Mouse (Mus musculus): ENCODE results near the gene Ybx3. TPM values are rescaled to one million over a fixed set of nuclear protein-coding genes. Genes with fewer than 3 reads are reported as not detected.

Ybx3 gene
- total RNA-seq (2014; rRNA removed): 89.3 and 116 TPM in 2 replicates
- polyA plus RNA-seq (2015; fragmentation: Nextera tagmentation; extraction: Ambion mirVana): 36.2 and 37.3 TPM in 2 replicates

DNA sequence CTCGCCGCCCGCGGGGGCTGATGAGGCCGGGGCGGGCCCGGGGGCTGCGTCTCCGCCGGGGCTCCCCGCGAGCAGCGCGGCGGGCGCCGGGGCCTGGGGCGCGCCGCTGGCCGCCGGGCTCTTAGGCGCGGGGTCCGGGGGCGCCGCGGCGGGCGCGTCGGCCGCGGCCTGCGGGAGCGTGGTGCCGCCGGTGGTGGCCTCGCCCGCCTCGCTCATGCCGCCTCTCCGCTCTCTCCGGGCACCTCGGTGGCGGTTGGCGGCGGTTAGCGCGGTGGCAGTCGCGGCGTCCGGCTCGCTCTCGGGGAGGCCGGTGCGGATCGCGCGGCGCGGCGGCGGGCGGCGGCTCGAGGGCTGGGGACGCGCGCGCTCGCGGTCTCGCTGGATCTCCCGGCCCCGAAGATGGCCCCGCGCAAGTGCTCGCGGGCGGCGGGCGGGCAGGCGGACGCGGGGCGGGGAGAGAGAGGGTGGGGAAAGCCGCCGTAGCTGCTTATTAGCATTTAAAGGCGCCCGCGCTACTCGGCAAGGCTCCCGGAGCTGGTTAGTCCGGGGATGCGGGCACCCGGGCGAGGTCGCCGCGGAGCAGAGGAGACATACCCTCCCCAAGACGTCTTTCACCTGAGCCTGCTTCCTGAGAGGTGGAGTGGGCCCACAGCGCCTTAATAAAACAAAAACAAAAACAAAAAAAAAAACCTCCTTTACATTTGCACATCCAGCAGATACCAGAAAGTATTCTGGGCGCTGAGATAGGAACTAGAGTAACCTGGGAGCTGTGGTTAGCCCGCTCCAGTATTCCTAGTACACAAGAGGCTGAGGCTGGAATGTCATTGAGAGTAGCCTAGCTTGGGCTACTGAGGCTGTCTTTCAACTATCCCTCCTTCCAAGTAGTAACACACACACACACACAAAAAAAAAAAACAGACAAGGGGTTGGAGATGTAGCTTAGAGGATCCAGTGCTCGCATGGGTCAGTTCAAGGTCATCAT, at the start of gene Ybx3:
TSS of gene Ybx3 (minus strand) at position 437 of the 982 bp plus-strand sequence.
- Histone ChIP-seq H3K4me1 (ENCODE audit: insufficient read depth) (peaks cover 17% of the 10 kb centered on the region; the same call in 1 of the 2 replicates), H3K36me3 (ENCODE audit: insufficient read depth) (no peaks in the 10 kb centered on the region), H3K9ac (peak within 1 kb of the TSS; percentile 77), H3K27me3 (ENCODE audit: insufficient read depth, low read length) (no peaks in the 10 kb centered on the region), H3K4me2 (ENCODE audit: low read depth) (peak within 1 kb of the TSS; percentile 67), H3K27ac (ENCODE audit: low read depth, low read length) (peak within 1 kb of the TSS; percentile 90), H3K4me3 (ENCODE audit: low read depth, low read length) (peak within 1 kb of the TSS; percentile 93), H3K9me3 (ENCODE audit: low read length) (no peaks in the 10 kb centered on the region)
- TF ChIP-seq CTCF (IDR thresholded peaks at IDR 0.05; ENCODE audit: low read depth): no peak
- WGBS: 4% methylated on average over 78 of the region's 107 CpGs
- ATAC-seq: peak; percentile 95
- peak; percentile 86 for DNase-seq

DNA sequence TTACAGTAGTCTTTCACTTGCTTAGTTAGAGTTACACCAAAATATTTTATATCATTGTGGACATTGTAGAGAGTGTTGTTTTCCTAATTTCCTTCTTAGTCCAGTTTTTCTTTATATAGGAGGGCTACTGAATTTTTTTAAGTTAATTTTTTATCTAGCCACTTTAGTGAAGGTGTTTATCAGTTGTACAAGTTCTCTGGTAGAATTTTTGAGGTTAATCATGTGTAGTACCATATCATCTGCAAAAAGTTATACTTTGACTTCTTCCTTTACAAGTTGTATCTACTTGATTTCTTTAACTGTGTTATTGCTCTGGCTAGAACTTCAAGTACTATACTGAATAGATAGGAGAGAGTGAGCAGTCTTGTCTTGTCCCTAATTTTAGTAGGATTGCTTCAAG, 48.4 kb upstream of the Ybx3 start:
- Histone ChIP-seq H3K4me3 (ENCODE audit: low read depth, low read length) (no peak overlapping the region), H3K27ac (ENCODE audit: low read depth, low read length) (no peak overlapping the region), H3K4me1 (ENCODE audit: insufficient read depth) (no peaks in the 10 kb centered on the region), H3K4me2 (ENCODE audit: low read depth) (no peak overlapping the region), H3K9me3 (ENCODE audit: low read length) (no peaks in the 10 kb centered on the region), H3K36me3 (ENCODE audit: insufficient read depth) (no peaks in the 10 kb centered on the region), H3K9ac (no peak overlapping the region), H3K27me3 (ENCODE audit: insufficient read depth, low read length) (no peaks in the 10 kb centered on the region)
- DNase-seq (no peak), ATAC-seq (no peak)
- TF ChIP-seq CTCF (IDR thresholded peaks at IDR 0.05; ENCODE audit: low read depth): no peak

DNA sequence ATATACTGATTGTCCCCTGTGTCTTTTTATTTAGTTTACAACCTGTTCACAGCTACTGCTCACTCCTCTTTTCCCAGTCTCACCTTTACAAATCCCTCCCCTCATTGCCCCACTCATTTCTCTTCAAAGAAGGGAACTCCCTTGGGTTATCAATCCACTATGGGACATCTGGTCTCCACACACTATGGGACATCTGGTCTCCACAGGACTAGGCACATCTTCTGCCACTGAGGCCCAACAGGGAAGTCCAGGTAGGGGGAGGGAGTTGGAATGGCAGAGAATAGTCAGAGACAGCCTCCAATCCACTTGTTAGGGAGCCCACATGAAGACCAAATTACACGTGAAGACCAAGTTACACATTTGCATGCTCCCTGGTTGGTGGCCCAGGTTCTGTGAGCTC, 45.8 kb upstream of the Ybx3 start:
- peak overlapping the region; percentile 86 for H3K4me2 ChIP-seq (ENCODE audit: low read depth)
- H3K4me3 ChIP-seq (ENCODE audit: low read depth, low read length): peak overlapping the region; percentile 42
- ATAC-seq (no peak), DNase-seq (no peak)
- H3K36me3 ChIP-seq (ENCODE audit: insufficient read depth): no peaks in the 10 kb centered on the region
- no peaks in the 10 kb centered on the region for H3K27me3 ChIP-seq (ENCODE audit: insufficient read depth, low read length)
- H3K27ac ChIP-seq (ENCODE audit: low read depth, low read length): no peak overlapping the region
- H3K9ac ChIP-seq: 0 out of 2 replicates have a peak overlapping the region, but pooled peaks have one; percentile 62
- TF ChIP-seq CTCF (IDR thresholded peaks at IDR 0.05; ENCODE audit: low read depth): no peak
- H3K4me1 ChIP-seq (ENCODE audit: insufficient read depth): no peaks in the 10 kb centered on the region
- 63% methylated on average over 1 of the region's 1 CpGs for WGBS
- no peaks in the 10 kb centered on the region for H3K9me3 ChIP-seq (ENCODE audit: low read length)

DNA sequence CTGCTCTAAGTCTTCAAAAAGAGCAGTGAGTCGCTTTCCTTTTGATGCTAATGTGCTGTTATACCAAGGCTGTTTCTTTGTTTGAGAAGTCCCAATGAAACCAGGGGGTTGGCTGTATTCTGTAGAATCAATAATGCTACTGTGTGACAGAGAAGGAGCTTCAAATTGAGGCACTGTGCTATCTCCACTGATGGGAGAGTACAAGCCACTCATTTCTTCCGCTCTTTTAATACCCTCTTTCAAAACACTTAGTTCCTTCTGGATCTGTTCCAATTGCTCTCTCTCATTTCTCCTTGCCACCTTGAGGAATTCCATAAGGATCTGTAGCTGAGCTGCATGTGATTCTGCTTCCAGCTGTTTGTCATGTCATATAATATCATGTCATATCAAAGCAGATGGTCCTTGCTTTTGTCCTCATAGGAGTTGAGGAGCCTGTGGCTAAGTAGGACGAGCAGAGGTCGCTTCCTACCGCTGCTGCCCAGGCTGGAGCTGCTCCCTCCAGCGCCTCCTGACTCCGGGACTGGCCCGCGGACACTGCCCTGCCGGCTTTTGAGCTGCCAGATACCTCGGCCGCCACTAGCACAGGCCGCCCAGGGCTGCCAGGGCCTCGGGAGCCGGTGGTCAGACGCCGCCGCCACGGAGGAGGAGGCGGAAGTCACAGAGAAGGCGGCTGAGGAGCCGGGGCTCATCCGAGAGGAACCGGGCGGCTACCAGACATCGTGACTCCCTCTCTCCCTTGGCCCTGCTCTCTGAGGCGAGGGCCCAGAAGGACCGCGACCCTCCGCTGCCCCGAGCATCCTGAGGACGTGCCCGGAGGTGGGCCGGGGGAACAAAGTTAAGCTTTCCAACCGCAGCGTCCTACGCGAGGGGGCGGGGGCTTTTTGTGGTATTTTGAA, 45.1 kb upstream of the Ybx3 start:
- Histone ChIP-seq H3K9me3 (ENCODE audit: low read length) (no peaks in the 10 kb centered on the region), H3K4me3 (ENCODE audit: low read depth, low read length) (peak overlapping the region; percentile 42), H3K4me2 (ENCODE audit: low read depth) (peak overlapping the region; percentile 86), H3K4me1 (ENCODE audit: insufficient read depth) (no peaks in the 10 kb centered on the region), H3K9ac (peak overlapping the region; percentile 62), H3K27me3 (ENCODE audit: insufficient read depth, low read length) (no peaks in the 10 kb centered on the region), H3K27ac (ENCODE audit: low read depth, low read length) (no peak overlapping the region), H3K36me3 (ENCODE audit: insufficient read depth) (no peaks in the 10 kb centered on the region)
- 6% methylated on average over 39 of the region's 39 CpGs for WGBS
- DNase-seq (peak; percentile 26), ATAC-seq (peak; percentile 70)
- TF ChIP-seq CTCF (IDR thresholded peaks at IDR 0.05; ENCODE audit: low read depth): no peak

DNA sequence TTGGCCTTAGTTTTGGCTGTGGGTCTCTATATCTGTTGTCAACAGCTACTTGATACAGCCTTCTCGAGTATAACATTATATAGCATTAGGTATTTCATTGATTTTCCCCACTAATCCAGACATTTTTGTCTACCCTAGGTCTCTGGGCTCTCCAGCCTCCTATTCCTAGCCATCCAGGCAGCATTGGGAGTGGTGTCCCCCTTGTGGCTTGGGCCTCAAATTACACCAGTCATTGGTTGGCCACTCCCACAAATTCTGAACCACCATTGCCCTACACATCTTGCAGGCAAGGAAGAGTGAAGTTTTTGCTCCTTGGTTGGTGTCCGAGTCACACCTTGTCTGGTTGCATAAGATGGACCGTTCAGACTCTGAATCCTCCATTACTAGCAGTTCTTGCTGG, 33.3 kb upstream of the Ybx3 start:
- TF ChIP-seq CTCF (IDR thresholded peaks at IDR 0.05; ENCODE audit: low read depth): peak; percentile 55
- ATAC-seq: no peak
- WGBS: 66% methylated on average over 3 of the region's 3 CpGs
- DNase-seq: no peak
- no peaks in the 10 kb centered on the region for H3K36me3 ChIP-seq (ENCODE audit: insufficient read depth)
- H3K9ac ChIP-seq: no peak overlapping the region
- H3K4me1 ChIP-seq (ENCODE audit: insufficient read depth): no peaks in the 10 kb centered on the region
- H3K9me3 ChIP-seq (ENCODE audit: low read length): no peaks in the 10 kb centered on the region
- H3K27me3 ChIP-seq (ENCODE audit: insufficient read depth, low read length): no peaks in the 10 kb centered on the region
- no peak overlapping the region for H3K27ac ChIP-seq (ENCODE audit: low read depth, low read length)
- no peak overlapping the region for H3K4me3 ChIP-seq (ENCODE audit: low read depth, low read length)
- no peak overlapping the region for H3K4me2 ChIP-seq (ENCODE audit: low read depth)

DNA sequence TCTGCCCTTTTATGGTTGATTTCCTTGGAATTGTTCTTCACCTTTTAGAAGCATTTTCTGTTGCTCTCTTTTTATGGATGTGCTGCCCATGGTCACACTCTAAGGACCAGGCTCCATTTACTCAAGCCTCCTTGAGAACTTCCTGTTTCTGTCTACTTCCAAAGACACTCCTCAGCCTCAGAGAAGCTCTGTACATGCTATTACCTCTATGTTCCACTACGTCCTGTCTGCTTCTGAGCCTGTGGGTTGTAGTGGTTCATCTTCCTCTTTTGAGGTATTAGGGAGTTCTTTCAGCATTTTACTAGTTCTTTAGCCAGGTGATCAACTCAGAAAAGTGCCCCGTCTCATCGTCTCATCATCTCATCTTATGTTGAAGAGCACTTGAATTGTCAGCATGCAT, 31.3 kb upstream of the Ybx3 start:
- H3K9ac ChIP-seq: no peak overlapping the region
- no peaks in the 10 kb centered on the region for H3K36me3 ChIP-seq (ENCODE audit: insufficient read depth)
- H3K4me2 ChIP-seq (ENCODE audit: low read depth): no peak overlapping the region
- no peak for TF ChIP-seq CTCF (IDR thresholded peaks at IDR 0.05; ENCODE audit: low read depth)
- ATAC-seq: no peak
- H3K27me3 ChIP-seq (ENCODE audit: insufficient read depth, low read length): no peaks in the 10 kb centered on the region
- no peak for DNase-seq
- H3K4me3 ChIP-seq (ENCODE audit: low read depth, low read length): no peak overlapping the region
- no peaks in the 10 kb centered on the region for H3K4me1 ChIP-seq (ENCODE audit: insufficient read depth)
- H3K9me3 ChIP-seq (ENCODE audit: low read length): no peaks in the 10 kb centered on the region
- 81% methylated on average over 3 of the region's 3 CpGs for WGBS
- H3K27ac ChIP-seq (ENCODE audit: low read depth, low read length): no peak overlapping the region

Data from forebrain, postnatal 0 days (tissue).